Mouse (Mus musculus) CH12.LX (cell line): ENCODE data around the gene Syp. TPM values are rescaled to one million over a fixed set of nuclear protein-coding genes. Genes with fewer than 3 reads are reported as not detected.

Experiments used
- DNase-seq: peaks from one replicate; pipeline ENCODE4 v3.0.0-alpha.2; 2013; ENCODE audit errors: extremely low read depth
- H3K27ac ChIP-seq: 2 replicates; pipeline ENCODE4 v1.5.1; 2012; ENCODE audit warnings: low read depth, mild to moderate bottlenecking, control low read depth, moderate library complexity; ENCODE audit not compliant: insufficient read depth
- H3K27me3 ChIP-seq: replicated peaks from 2 replicates; pipeline ENCODE3; 2012; ENCODE audit warnings: inconsistent platforms
- H3K36me3 ChIP-seq, 2 experiments: replicated peaks in 1 of 2; 2 replicates each; pipeline versions ENCODE3 to v1.6.1; 2012; ENCODE audit warnings: inconsistent platforms in 1 of 2, low read length in 1 of 2, mild to moderate bottlenecking in 1 of 2, mixed read lengths in 1 of 2, moderate library complexity in 1 of 2; ENCODE audit not compliant: control insufficient read depth in 1 of 2, insufficient read depth in 1 of 2
- H3K4me1 ChIP-seq, 2 experiments: 2 replicates each; pipeline ENCODE4 v1.6.1; 2012; ENCODE audit warnings: inconsistent platforms in 1 of 2, moderate library complexity in 1 of 2; ENCODE audit not compliant: insufficient read depth in 2 of 2, control insufficient read depth in 1 of 2
- H3K4me2 ChIP-seq: 2 replicates; pipeline ENCODE4 v1.6.1; 2012; ENCODE audit warnings: low read depth, mild to moderate bottlenecking, control low read depth; ENCODE audit not compliant: poor library complexity, insufficient read depth, severe bottlenecking
- H3K4me3 ChIP-seq, 3 experiments: fragments of 150-350 bp in 1 of 3; sonication (generic) in 1 of 3; replicated peaks in 1 of 3; 2 replicates each; pipeline versions ENCODE3 to v1.5.1; 2011 to 2012; ENCODE audit warnings: low read depth in 2 of 3, low read length in 2 of 3, mild to moderate bottlenecking in 2 of 3, moderate library complexity in 2 of 3, control low read depth in 1 of 3, improper control_type of control experiment in 1 of 3, inconsistent platforms in 1 of 3, mixed read lengths in 1 of 3; ENCODE audit not compliant: poor library complexity in 1 of 3
- H3K79me2 ChIP-seq: replicated peaks from 2 replicates; pipeline ENCODE4 v1.6.1; 2012; ENCODE audit warnings: mild to moderate bottlenecking, moderate library complexity; ENCODE audit not compliant: control insufficient read depth, poor library complexity, insufficient read depth, severe bottlenecking; ENCODE audit errors: extremely low read depth
- H3K9ac ChIP-seq: 2 replicates; pipeline ENCODE4 v1.6.1; 2012; ENCODE audit warnings: low read depth, mild to moderate bottlenecking, control low read depth, moderate library complexity; ENCODE audit not compliant: insufficient read depth
- H3K9me3 ChIP-seq: replicated peaks from 2 replicates; pipeline ENCODE3; 2012; ENCODE audit warnings: low read length, inconsistent platforms, mixed read lengths
- BHLHE40 ChIP-seq: IDR thresholded peaks from 2 replicates; pipeline ENCODE4 v1.6.1; 2011; ENCODE audit warnings: mild to moderate bottlenecking, low read depth, low read length, improper control_type of control experiment
- CHD2 ChIP-seq: IDR thresholded peaks from 2 replicates; pipeline ENCODE4 v1.6.1; 2011; ENCODE audit warnings: low read length, improper control_type of control experiment
- E2F4 ChIP-seq: IDR thresholded peaks from 2 replicates; pipeline ENCODE4 v1.6.1; 2011; ENCODE audit warnings: low read depth, low read length, improper control_type of control experiment; ENCODE audit not compliant: insufficient replicate concordance
- ELF1 ChIP-seq: IDR thresholded peaks from 2 replicates; pipeline ENCODE4 v1.6.1; 2014; ENCODE audit warnings: low read depth, mild to moderate bottlenecking, inconsistent platforms, low read length, improper control_type of control experiment
- GABPA ChIP-seq: IDR thresholded peaks from 2 replicates; pipeline ENCODE4 v1.6.1; 2012; ENCODE audit warnings: low read depth, low read length, improper control_type of control experiment, inconsistent platforms; ENCODE audit not compliant: insufficient replicate concordance
- HCFC1 ChIP-seq: IDR thresholded peaks from 2 replicates; pipeline ENCODE4 v1.6.1; 2012; ENCODE audit warnings: low read depth, mild to moderate bottlenecking, inconsistent platforms, low read length, improper control_type of control experiment
- JUND ChIP-seq: conservative IDR thresholded peaks from 2 replicates; pipeline ENCODE4 v1.6.1; 2011; ENCODE audit warnings: low read depth, low read length, improper control_type of control experiment
- MAFK ChIP-seq: IDR thresholded peaks from 2 replicates; pipeline ENCODE4 v1.6.1; 2011; ENCODE audit warnings: low read length, improper control_type of control experiment; ENCODE audit not compliant: insufficient replicate concordance
- MAZ ChIP-seq: IDR thresholded peaks from 2 replicates; pipeline ENCODE4 v1.6.1; 2012; ENCODE audit warnings: low read depth, mild to moderate bottlenecking, inconsistent platforms, low read length, improper control_type of control experiment, moderate library complexity
- MYC ChIP-seq: IDR thresholded peaks from 2 replicates; pipeline ENCODE4 v1.6.1; 2011; ENCODE audit warnings: low read depth, mild to moderate bottlenecking, improper control_type of control experiment, low read length
- NELFE ChIP-seq: IDR thresholded peaks from 2 replicates; pipeline ENCODE4 v1.6.1; 2011; ENCODE audit warnings: low read depth, low read length, improper control_type of control experiment
- NRF1 ChIP-seq: IDR thresholded peaks from 2 replicates; pipeline ENCODE4 v1.6.1; 2014; ENCODE audit warnings: low read depth, mild to moderate bottlenecking, inconsistent platforms, low read length, improper control_type of control experiment, moderate library complexity
- POLR2AphosphoS2 ChIP-seq: IDR thresholded peaks from 2 replicates; pipeline ENCODE4 v1.6.1; 2011; ENCODE audit warnings: low read depth, low read length, improper control_type of control experiment
- RAD21 ChIP-seq: IDR thresholded peaks from 2 replicates; pipeline ENCODE4 v1.6.1; 2011; ENCODE audit warnings: low read depth, mild to moderate bottlenecking, low read length, improper control_type of control experiment, moderate library complexity
- SIN3A ChIP-seq: IDR thresholded peaks from 2 replicates; pipeline ENCODE4 v1.6.1; 2012; ENCODE audit warnings: low read length, improper control_type of control experiment, inconsistent platforms
- SMC3 ChIP-seq: IDR thresholded peaks from 2 replicates; pipeline ENCODE4 v1.6.1; 2011; ENCODE audit warnings: low read depth, low read length, improper control_type of control experiment
- TBP ChIP-seq: conservative IDR thresholded peaks from 2 replicates; pipeline ENCODE4 v1.6.1; 2011; ENCODE audit warnings: low read depth, low read length, improper control_type of control experiment
- TCF12 ChIP-seq: IDR thresholded peaks from 2 replicates; pipeline ENCODE4 v1.6.1; 2014; ENCODE audit warnings: low read depth, mild to moderate bottlenecking, inconsistent platforms, low read length, improper control_type of control experiment
- UBTF ChIP-seq: IDR thresholded peaks from 2 replicates; pipeline ENCODE4 v1.6.1; 2012; ENCODE audit warnings: low read depth, mild to moderate bottlenecking, inconsistent platforms, low read length, improper control_type of control experiment, moderate library complexity
- USF2 ChIP-seq: conservative IDR thresholded peaks from 2 replicates; pipeline ENCODE4 v1.6.1; 2011; ENCODE audit warnings: low read depth, low read length, improper control_type of control experiment
- ZKSCAN1 ChIP-seq: IDR thresholded peaks from 2 replicates; pipeline ENCODE4 v1.6.1; 2012; ENCODE audit warnings: low read depth, inconsistent platforms, low read length, improper control_type of control experiment, borderline replicate concordance
- dilution Hi-C: fragments of 300-500 bp; cut with MboI; formaldehyde crosslinking; loops from 2 replicates; pipeline ENCODE4 v1.14.3; 2020; ENCODE audit warnings: low sequenced_read_pairs; ENCODE audit not compliant: extremely low pct_unique_long_range_greater_than_20kb, extremely low pct_ligation_motif_present
- in situ Hi-C: fragments of 300-500 bp; cut with MboI; formaldehyde crosslinking; loops from 3 replicates; pipeline ENCODE4 v1.14.3; 2019; ENCODE audit warnings: low sequenced_read_pairs, low pct_ligation_motif_present, low pct_unique_long_range_greater_than_20kb, mixed read lengths
- polyA plus RNA-seq: library from polyadenylated mRNA; unstranded; fragments of >175 nt; gene quantifications from 2 replicates; pipeline ENCODE4 v1.2.1, GENCODE M21; 2012; ENCODE audit warnings: low read depth; ENCODE audit not compliant: insufficient read length
- total RNA-seq, 2 experiments: library from RNA; depleted of rRNA; stranded (reverse); fragments of 300-350 nt in 1 of 2; fragments of >200 nt in 1 of 2; gene quantifications; 2 replicates each; pipeline ENCODE4 v1.2.3; 2012 to 2014

The Syp gene
- total and polyA plus RNA-seq, 3 experiments: 0.27 to 1.2 (median 0.74) TPM

GRCm38 (mm10) chrX:7688321-7688720 lies 50.0 kb downstream of the Syp start:
- in situ Hi-C loops: no loop called here

GRCm38 (mm10) chrX:7690486-7690885 lies 52.2 kb downstream of the Syp start:
- H3K4me2 ChIP-seq: no peak overlapping the region
- no peaks in the 10 kb centered on the region for H3K4me1 ChIP-seq
- H3K4me3 ChIP-seq: no peak overlapping the region
- in situ Hi-C loops: no loop called here
- no peak overlapping the region for H3K27ac ChIP-seq
- no peak overlapping the region for H3K9ac ChIP-seq
- no peak for DNase-seq
- no peaks in the 10 kb centered on the region for H3K36me3 ChIP-seq
- TF ChIP-seq SIN3A: no peak
- no peak for TF ChIP-seq USF2
- no peak for TF ChIP-seq MAFK
- no peak for TF ChIP-seq E2F4
- no peak for TF ChIP-seq UBTF
- no peak for TF ChIP-seq TBP
- TF ChIP-seq NELFE: no peak
- TF ChIP-seq ZKSCAN1: no peak
- no peak for TF ChIP-seq TCF12
- no peak for TF ChIP-seq CHD2
- TF ChIP-seq, all 38 proteins: peak for 0
- H3K79me2 ChIP-seq: no peaks in the 10 kb centered on the region
- H3K27me3 ChIP-seq: no peaks in the 10 kb centered on the region
- H3K9me3 ChIP-seq: no peaks in the 10 kb centered on the region
- dilution Hi-C loops: no loop called here

More at GRCm38 (mm10) chrX:7688321-7688720, 50.0 kb downstream of the Syp start:
- dilution Hi-C loops: no loop called here
- peaks cover 3% of the 10 kb centered on the region for H3K27me3 ChIP-seq
- H3K79me2 ChIP-seq: no peaks in the 10 kb centered on the region
- no peaks in the 10 kb centered on the region for H3K36me3 ChIP-seq
- H3K4me3 ChIP-seq: no peak overlapping the region
- no peak overlapping the region for H3K27ac ChIP-seq
- no peaks in the 10 kb centered on the region for H3K4me1 ChIP-seq
- no peak overlapping the region for H3K4me2 ChIP-seq
- DNase-seq: no peak
- no peaks in the 10 kb centered on the region for H3K9me3 ChIP-seq
- no peak for TF ChIP-seq MYC
- no peak for TF ChIP-seq TCF12
- TF ChIP-seq RAD21: no peak
- TF ChIP-seq NRF1: no peak
- TF ChIP-seq MAZ: no peak
- no peak for TF ChIP-seq ELF1
- no peak for TF ChIP-seq BHLHE40
- TF ChIP-seq HCFC1: no peak
- no peak for TF ChIP-seq ZKSCAN1
- no peak for TF ChIP-seq SMC3
- no peak for TF ChIP-seq UBTF
- TF ChIP-seq POLR2AphosphoS2: no peak
- no peak for TF ChIP-seq GABPA
- no peak for TF ChIP-seq JUND
- no peak for TF ChIP-seq USF2
- no peak for TF ChIP-seq CHD2
- no peak for TF ChIP-seq NELFE
- TF ChIP-seq, all 38 proteins: peak for 0
- no peak overlapping the region for H3K9ac ChIP-seq
